Mouse (Mus musculus) mouse embryonic stem cell (cell line): ENCODE results near the gene Sptan1.

Source experiments
- in situ Hi-C, 2 experiments: fragments of 300-500 bp; cut with MboI; formaldehyde crosslinking; loops; 1 replicate in 1 of 2; 3 replicates in 1 of 2; pipeline ENCODE4 v1.14.3; 2019 to 2020; ENCODE audit warnings: low sequenced_read_pairs in 2 of 2, low pct_unique_long_range_greater_than_20kb in 1 of 2, mixed read lengths in 1 of 2; ENCODE audit not compliant: unreplicated experiment in 1 of 2

The Sptan1 gene

GRCm38 (mm10) chr2:29977307-29977706 is 11.9 kb downstream of the Sptan1 start:
- in situ Hi-C loops = no loop called here

GRCm38 (mm10) chr2:29980661-29981060 is 15.3 kb downstream of the Sptan1 start:
- in situ Hi-C loops = no loop called here

GRCm38 (mm10) chr2:29991962-29992361 is 26.6 kb downstream of the Sptan1 start:
- in situ Hi-C loops = no loop called here

GRCm38 (mm10) chr2:30009101-30009500 is 43.7 kb downstream of the Sptan1 start:
- in situ Hi-C loops = loop anchor here in 1 of 2 experiments (25.0 kb wide), 2 partner anchors 97 to 303 kb away; no protein-coding TSS in a partner anchor

GRCm38 (mm10) chr2:30010840-30011281 is 45.5 kb downstream of the Sptan1 start:
- in situ Hi-C loops = loop anchor here in 1 of 2 experiments (25.0 kb wide), 2 partner anchors 99 to 301 kb away; no protein-coding TSS in a partner anchor

GRCm38 (mm10) chr2:30014326-30014966 is 49.1 kb downstream of the Sptan1 start:
- in situ Hi-C loops = loop anchor here in 1 of 2 experiments (25.0 kb wide), 2 partner anchors 102 to 298 kb away; no protein-coding TSS in a partner anchor

GRCm38 (mm10) chr2:30025454-30025853 is 60.1 kb downstream of the Sptan1 start:
- in situ Hi-C loops = no loop called here

- in situ Hi-C loops = no loop called here
These were observed 61.6 kb downstream of the Sptan1 start for GRCm38 (mm10) chr2:30026997-30027396.

GRCm38 (mm10) chr2:30032244-30032846 is 67.0 kb downstream of the Sptan1 start:
- in situ Hi-C loops = no loop called here

GRCm38 (mm10) chr2:30032957-30033356 is 67.6 kb downstream of the Sptan1 start:
- in situ Hi-C loops = no loop called here

GRCm38 (mm10) chr2:30037762-30038161 is 72.4 kb downstream of the Sptan1 start:
- in situ Hi-C loops = no loop called here

- in situ Hi-C loops = no loop called here
These were observed 73.0 kb downstream of the Sptan1 start for GRCm38 (mm10) chr2:30038370-30038769.

- in situ Hi-C loops = no loop called here
These were observed 74.3 kb downstream of the Sptan1 start for GRCm38 (mm10) chr2:30039687-30040086.

- in situ Hi-C loops = no loop called here
These were observed 77.1 kb downstream of the Sptan1 start for GRCm38 (mm10) chr2:30042445-30042844.

GRCm38 (mm10) chr2:30044550-30044949 is 79.2 kb downstream of the Sptan1 start:
- in situ Hi-C loops = no loop called here

GRCm38 (mm10) chr2:30047127-30047526 is 81.8 kb downstream of the Sptan1 start:
- in situ Hi-C loops = no loop called here

GRCm38 (mm10) chr2:30048101-30048501 is 82.7 kb downstream of the Sptan1 start:
- in situ Hi-C loops = no loop called here

- in situ Hi-C loops = no loop called here
These were observed 83.5 kb downstream of the Sptan1 start, which contains the start of gene Wdr34 for GRCm38 (mm10) chr2:30048699-30049388. Gene Wdr34 (minus strand): TSS chr2:30048881.

- in situ Hi-C loops = no loop called here
These were observed 84.5 kb downstream of the Sptan1 start for GRCm38 (mm10) chr2:30049831-30050230.
